Mouse (Mus musculus): ENCODE measurements around the gene Ppp1ca. TPM values are rescaled to one million over a fixed set of nuclear protein-coding genes. Genes with fewer than 3 reads are reported as not detected.
A peak's percentile ranks its signal among the peaks of the same experiment; 100 is the strongest.

Ppp1ca gene
- total RNA-seq (2015) (395 and 413 TPM in 2 replicates), total RNA-seq (2017) (482 and 538 TPM in 2 replicates)

- ATAC-seq (replicated peaks; ENCODE audit: poor library complexity), result peak; percentile 90
Measured at GRCm38 (mm10) chr19:4191528-4192250, at the start of gene Ppp1ca. Gene Ppp1ca, plus strand, starts transcription at chr19:4192065.

GRCm38 (mm10) chr19:4142416-4143173, 49.3 kb upstream of the Ppp1ca start:
- no peak for ATAC-seq (replicated peaks; ENCODE audit: poor library complexity)

- no peak for ATAC-seq (replicated peaks; ENCODE audit: poor library complexity)
Measured at GRCm38 (mm10) chr19:4143759-4144268, 48.1 kb upstream of the Ppp1ca start, which contains the start of gene Cabp4. Gene Cabp4, minus strand, starts transcription at chr19:4144033.

GRCm38 (mm10) chr19:4144550-4145498, 47.0 kb upstream of the Ppp1ca start:
- ATAC-seq (replicated peaks; ENCODE audit: poor library complexity), result no peak

GRCm38 (mm10) chr19:4145936-4146335, 45.9 kb upstream of the Ppp1ca start:
- no peak for ATAC-seq (replicated peaks; ENCODE audit: poor library complexity)

GRCm38 (mm10) chr19:4146366-4147021, 45.4 kb upstream of the Ppp1ca start:
- no peak for ATAC-seq (replicated peaks; ENCODE audit: poor library complexity)

- peak; percentile 24; the same call in 1 of the 2 replicates for ATAC-seq (replicated peaks; ENCODE audit: poor library complexity)
Measured at GRCm38 (mm10) chr19:4147022-4147405, 44.9 kb upstream of the Ppp1ca start.

GRCm38 (mm10) chr19:4147782-4148490, 43.9 kb upstream of the Ppp1ca start:
- no peak for ATAC-seq (replicated peaks; ENCODE audit: poor library complexity)

- ATAC-seq (replicated peaks; ENCODE audit: poor library complexity), result peak; percentile 91
Measured at GRCm38 (mm10) chr19:4148491-4148806, 43.4 kb upstream of the Ppp1ca start, which contains the start of gene Coro1b. Gene Coro1b, plus strand, starts transcription at chr19:4148619.

GRCm38 (mm10) chr19:4148819-4149218, 43.0 kb upstream of the Ppp1ca start:
- no peak for ATAC-seq (replicated peaks; ENCODE audit: poor library complexity)

DNA sequence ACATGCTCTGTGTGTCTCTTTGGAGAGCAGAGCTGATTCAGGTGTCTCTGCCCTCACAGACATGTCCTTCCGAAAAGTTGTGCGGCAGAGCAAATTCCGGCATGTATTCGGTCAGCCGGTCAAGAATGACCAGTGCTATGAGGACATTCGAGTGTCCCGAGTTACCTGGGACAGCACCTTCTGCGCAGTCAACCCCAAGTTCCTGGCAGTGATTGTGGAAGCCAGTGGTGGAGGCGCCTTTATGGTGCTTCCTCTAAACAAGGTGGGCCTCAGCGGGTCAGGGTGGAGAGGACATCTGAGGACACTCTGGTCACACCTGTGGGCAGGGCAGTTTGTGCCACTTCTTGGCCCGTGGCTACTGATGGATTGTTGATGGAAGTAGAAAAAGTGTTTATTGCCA, 42.6 kb upstream of the Ppp1ca start:
- ATAC-seq (replicated peaks; ENCODE audit: poor library complexity), result no peak

DNA sequence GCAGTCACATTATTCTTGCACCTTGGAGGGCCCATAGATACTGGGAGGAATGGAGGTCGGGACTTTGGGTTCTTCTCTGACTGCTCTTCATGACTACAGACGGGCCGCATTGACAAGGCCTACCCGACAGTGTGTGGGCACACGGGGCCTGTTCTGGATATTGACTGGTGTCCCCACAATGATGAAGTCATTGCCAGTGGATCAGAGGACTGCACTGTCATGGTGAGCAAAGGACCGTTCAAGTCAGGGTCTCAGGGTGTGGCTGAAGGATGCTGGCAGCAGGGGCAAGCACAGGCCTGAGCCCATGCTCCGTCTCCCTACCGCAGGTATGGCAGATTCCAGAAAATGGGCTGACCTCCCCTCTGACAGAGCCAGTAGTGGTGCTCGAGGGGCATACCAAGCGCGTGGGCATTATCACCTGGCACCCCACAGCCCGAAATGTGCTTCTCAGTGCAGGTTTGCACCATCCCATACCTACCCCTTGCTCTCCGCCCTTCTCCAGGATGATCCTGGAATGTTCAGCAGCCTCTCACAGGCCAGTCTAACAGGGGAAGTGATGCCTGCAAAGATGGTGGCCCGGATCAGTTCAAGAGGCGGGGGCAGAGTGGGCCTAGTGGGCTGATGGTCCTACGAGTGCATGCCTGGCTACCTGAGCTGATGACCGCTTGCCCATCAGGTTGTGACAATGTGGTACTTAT, 42.0 kb upstream of the Ppp1ca start:
- ATAC-seq (replicated peaks; ENCODE audit: poor library complexity), result no peak

DNA sequence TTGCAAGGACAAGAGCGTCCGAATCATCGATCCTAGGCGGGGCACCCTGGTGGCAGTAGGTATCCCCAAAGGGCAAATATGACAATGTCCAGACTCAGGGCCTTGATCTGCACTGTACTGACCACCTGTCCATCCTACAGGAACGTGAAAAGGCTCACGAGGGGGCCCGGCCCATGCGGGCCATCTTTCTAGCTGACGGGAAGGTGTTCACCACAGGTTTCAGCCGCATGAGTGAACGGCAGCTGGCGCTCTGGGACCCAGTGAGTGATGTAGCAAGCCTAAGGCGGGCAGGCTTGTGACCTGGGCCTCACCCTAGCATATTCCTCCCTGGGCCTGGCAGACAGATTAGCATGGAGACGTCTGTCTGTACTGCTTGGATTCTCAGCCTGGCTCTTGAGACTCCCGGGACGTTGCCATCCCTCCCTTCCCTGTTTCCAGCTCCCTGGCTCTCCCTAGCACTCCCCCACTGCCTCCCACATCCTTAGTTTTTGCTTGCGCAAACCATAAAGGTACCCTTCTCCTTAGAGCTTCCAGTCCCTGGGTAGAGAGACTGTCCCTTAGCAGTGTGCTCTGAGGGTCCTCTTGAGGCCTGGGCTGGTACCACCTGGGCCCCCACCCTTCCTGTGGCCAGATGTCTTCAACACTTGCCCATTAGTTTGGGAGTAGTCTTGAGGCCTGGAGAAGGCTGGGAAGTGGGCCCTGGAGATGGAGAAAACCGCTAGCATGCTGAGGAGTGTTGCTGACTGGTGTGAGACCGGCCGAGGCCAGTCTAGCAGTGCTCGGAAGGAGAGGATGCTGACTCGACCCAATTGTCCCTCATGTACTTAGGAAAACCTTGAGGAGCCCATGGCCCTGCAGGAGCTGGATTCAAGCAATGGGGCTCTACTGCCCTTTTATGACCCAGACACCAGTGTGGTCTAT, 41.0 kb upstream of the Ppp1ca start:
- ATAC-seq (replicated peaks; ENCODE audit: poor library complexity), result no peak

GRCm38 (mm10) chr19:4151488-4151860, 40.4 kb upstream of the Ppp1ca start:
- ATAC-seq (replicated peaks; ENCODE audit: poor library complexity), result no peak

DNA sequence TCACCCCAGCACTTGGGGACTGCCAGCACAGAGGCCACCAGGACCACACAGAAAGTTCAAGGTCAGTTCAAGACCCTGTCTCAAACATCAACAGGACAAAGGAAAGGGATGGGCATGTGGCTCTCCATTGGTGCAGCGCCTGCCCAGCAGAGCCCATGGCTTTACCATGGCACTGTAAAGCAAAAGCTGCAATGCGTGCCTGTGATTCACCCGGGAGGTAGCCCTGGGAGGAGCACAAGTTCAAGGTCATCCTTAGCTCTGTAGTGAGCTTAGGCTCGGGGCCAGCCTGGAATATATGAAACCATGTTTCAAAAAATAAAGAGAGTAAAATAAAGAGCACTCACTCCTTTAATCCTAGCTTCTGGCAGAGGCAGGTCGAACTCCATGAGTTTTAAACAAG, 40.0 kb upstream of the Ppp1ca start:
- ATAC-seq (replicated peaks; ENCODE audit: poor library complexity), result no peak

GRCm38 (mm10) chr19:4152445-4153231, 39.2 kb upstream of the Ppp1ca start:
- no peak for ATAC-seq (replicated peaks; ENCODE audit: poor library complexity)

- no peak for ATAC-seq (replicated peaks; ENCODE audit: poor library complexity)
Measured at GRCm38 (mm10) chr19:4153232-4153654, 38.6 kb upstream of the Ppp1ca start, which contains the start of gene Ptprcap. Gene Ptprcap, plus strand, starts transcription at chr19:4153604.
